ENCODE assay signal across 9 mouse cellular contexts in the genomic region with DNA sequence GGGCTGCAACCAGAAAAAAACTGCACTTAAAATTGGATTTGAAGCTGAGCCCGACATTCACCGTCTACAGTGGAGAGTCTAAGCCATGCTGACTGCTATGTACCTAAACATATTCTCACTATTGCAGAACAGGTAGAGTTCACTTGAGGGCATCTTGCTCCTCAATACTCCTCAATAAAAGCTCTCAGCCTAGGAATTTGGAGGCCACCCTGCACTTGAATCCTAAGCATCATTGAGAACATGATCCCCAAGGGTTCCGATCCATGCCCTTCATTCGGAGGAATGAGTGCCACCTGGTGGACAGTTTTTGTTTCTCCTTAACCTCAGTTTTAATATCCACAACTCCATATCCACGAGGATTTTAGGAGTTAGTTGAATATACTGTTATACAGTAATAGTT. TPM values are rescaled to one million over a fixed set of nuclear protein-coding genes. Genes with fewer than 3 reads are reported as not detected.
DNase-seq lines count a peak whose midpoint lies in the region; ATAC-seq and TF ChIP-seq lines count a peak whose summit lies in the region.
"Had no signal": no experiment of that assay in that cellular context is flagged by ENCODE, and none has a peak within 500 bp of the region (broad histone marks: within the 10 kb centered on the region; RNA-seq: fewer than 3 reads in every experiment).

No protein-coding gene starts in this region.

- H3K36me3 ChIP-seq in heart, postnatal 0 days (replicated peaks; ENCODE audit: control insufficient read depth, insufficient read depth, low read length) = no peaks in the 10 kb centered on the region
- H3K36me3 ChIP-seq in limb, embryonic 10.5 days = no peaks in the 10 kb centered on the region
- H3K36me3 ChIP-seq in neural tube, embryonic 11.5 days (ENCODE audit: control insufficient read depth, insufficient read depth, low read length) = no peaks in the 10 kb centered on the region

- no peak overlapping the region for H3K4me2 ChIP-seq in heart, postnatal 0 days (ENCODE audit: low read depth, low read length)
- H3K4me2 ChIP-seq in neural tube, embryonic 11.5 days (ENCODE audit: low read depth) = no peak overlapping the region

- no peak overlapping the region for H3K4me3 ChIP-seq in heart, postnatal 0 days (ENCODE audit: low read depth, low read length)
- no peak overlapping the region for H3K4me3 ChIP-seq in limb, embryonic 10.5 days
- H3K4me3 ChIP-seq in neural tube, embryonic 11.5 days (ENCODE audit: low read depth, low read length) = no peak overlapping the region
- H3K4me3 ChIP-seq: megakaryocyte, embryonic 14.5 days had no signal

- TF ChIP-seq EP300 in heart, postnatal 0 days (IDR thresholded peaks at IDR 0.05; ENCODE audit: low read depth) = no peak

- 39% methylated on average over 5 of the region's 5 CpGs for WGBS in heart, postnatal 0 days
- 45% methylated on average over 5 of the region's 5 CpGs for WGBS in limb, embryonic 10.5 days
- WGBS in neural tube, embryonic 11.5 days = 49% methylated on average over 5 of the region's 5 CpGs

- DNase-seq in left cerebral cortex, adult 18-20 months (ENCODE audit: low spot score in 2 of 2) = peak; percentile 22 to 64
- DNase-seq in left cerebral cortex, adult 11 months (ENCODE audit: low spot score) = no peak
- peak; percentile 33 for DNase-seq in MN1 (ENCODE audit: low spot score)
- DNase-seq in cerebellum, postnatal 10 days = peak; percentile 78 to 87
- peak; percentile 53 for DNase-seq in heart, postnatal 0 days (ENCODE audit: low spot score)
- peak; percentile 63 for DNase-seq in limb, embryonic 10.5 days (ENCODE audit: low spot score)
- DNase-seq in neural tube, embryonic 11.5 days (ENCODE audit: low spot score) = peak; percentile 47

- H3K9me3 ChIP-seq in heart, postnatal 0 days (replicated peaks; ENCODE audit: control insufficient read depth, low read length) = no peaks in the 10 kb centered on the region
- no peaks in the 10 kb centered on the region for H3K9me3 ChIP-seq in limb, embryonic 10.5 days (replicated peaks)
- H3K9me3 ChIP-seq in neural tube, embryonic 11.5 days (ENCODE audit: control insufficient read depth, low read length) = no peaks in the 10 kb centered on the region
- H3K9me3 ChIP-seq: megakaryocyte, embryonic 14.5 days had no signal

- peak; percentile 82 for TF ChIP-seq CTCF in heart, postnatal 0 days (IDR thresholded peaks at IDR 0.05; ENCODE audit: low read depth)

- H3K9ac ChIP-seq in heart, postnatal 0 days (replicated peaks; ENCODE audit: low read depth, low read length) = no peak overlapping the region
- no peak overlapping the region for H3K9ac ChIP-seq in neural tube, embryonic 11.5 days (ENCODE audit: low read length)

- ATAC-seq in heart, postnatal 0 days (ENCODE audit: insufficient read depth, low read depth) = no peak
- ATAC-seq in neural tube, embryonic 11.5 days (ENCODE audit: insufficient read depth, low FRiP score, low TSS enrichment) = peak; percentile 50; the same call in 1 of the 2 replicates
- ATAC-seq in inflammation-experienced regulatory T-cells, adult 6 months = no peak

- H3K4me1 ChIP-seq in heart, postnatal 0 days (ENCODE audit: control insufficient read depth, insufficient read depth) = no peaks in the 10 kb centered on the region; the same call in 1 of the 2 replicates
- no peaks in the 10 kb centered on the region for H3K4me1 ChIP-seq in limb, embryonic 10.5 days
- no peaks in the 10 kb centered on the region for H3K4me1 ChIP-seq in neural tube, embryonic 11.5 days (ENCODE audit: control insufficient read depth, insufficient read depth, low read length)
- H3K4me1 ChIP-seq: megakaryocyte, embryonic 14.5 days had no signal

- H3K27me3 ChIP-seq in heart, postnatal 0 days (ENCODE audit: control insufficient read depth, insufficient read depth, low read length) = no peaks in the 10 kb centered on the region
- H3K27me3 ChIP-seq in limb, embryonic 10.5 days (ENCODE audit: low read depth, poor library complexity, severe bottlenecking) = no peaks in the 10 kb centered on the region
- no peaks in the 10 kb centered on the region for H3K27me3 ChIP-seq in neural tube, embryonic 11.5 days (ENCODE audit: control insufficient read depth, insufficient read depth, low read length)

- H3K27ac ChIP-seq in heart, postnatal 0 days (ENCODE audit: low read depth) = no peak overlapping the region
- H3K27ac ChIP-seq in limb, embryonic 10.5 days = no peak overlapping the region
- H3K27ac ChIP-seq in neural tube, embryonic 11.5 days (ENCODE audit: low read depth, low read length) = no peak overlapping the region

RNA-seq across cellular contexts. Expression of gene Myo1b, which starts 28.9 kb away (rescaled TPM):
- total RNA-seq in left cerebral cortex, adult 18-20 months (2021) = 10 to 100 TPM; 31.0 to 34.4 TPM
- total RNA-seq in heart, postnatal 0 days (2014; rRNA removed; ENCODE audit: low replicate concordance) = 12.6 and 14.0 TPM in 2 replicates
- polyA plus RNA-seq in heart, postnatal 0 days (2015; fragmentation: Nextera tagmentation; extraction: Ambion mirVana) = 22.8 and 24.3 TPM in 2 replicates
- polyA plus RNA-seq in limb, embryonic 10.5 days (2016; fragmentation: Nextera tagmentation; extraction: Ambion mirVana) = 103 and 115 TPM in 2 replicates
- 112 TPM in 2 replicates for polyA plus RNA-seq in neural tube, embryonic 11.5 days (2014; fragmentation: Nextera tagmentation; extraction: Ambion mirVana)
- polyA plus RNA-seq in inflammation-experienced regulatory T-cells, adult 6 months (2017; shearing (Covaris generic)) = 1 to 10 TPM in 1 of 3 experiments, under 1 TPM in 1, not detected in 1; 0.41 to 1.3 TPM

RNA-seq across cellular contexts. Expression of gene Stat4, which starts 42.2 kb away (rescaled TPM):
- 1 to 10 TPM; 3.6 to 3.7 TPM for total RNA-seq in left cerebral cortex, adult 18-20 months (2021)
- 0.27 and 1.2 TPM in 2 replicates for total RNA-seq in heart, postnatal 0 days (2014; rRNA removed; ENCODE audit: low replicate concordance)
- 0.27 and 0.33 TPM in 2 replicates for polyA plus RNA-seq in heart, postnatal 0 days (2015; fragmentation: Nextera tagmentation; extraction: Ambion mirVana)
- 1.1 and 1.9 TPM in 2 replicates for polyA plus RNA-seq in limb, embryonic 10.5 days (2016; fragmentation: Nextera tagmentation; extraction: Ambion mirVana)
- polyA plus RNA-seq in neural tube, embryonic 11.5 days (2014; fragmentation: Nextera tagmentation; extraction: Ambion mirVana) = 0.43 and 1.1 TPM in 2 replicates
- polyA plus RNA-seq in inflammation-experienced regulatory T-cells, adult 6 months (2017; shearing (Covaris generic)) = 100 to 1,000 TPM; 154 to 191 (median 177) TPM

Comparison
In these comparisons a context has a peak if more than half of its experiments do, and no peak if none do; other contexts are left out.
1. RNA of gene Myo1b, which starts 28.9 kb away (polyA plus RNA-seq): 103 to 115 TPM in limb, embryonic 10.5 days, 112 TPM in neural tube, embryonic 11.5 days and 22.8 to 24.3 TPM in heart, postnatal 0 days; 0.41 to 1.3 TPM in inflammation-experienced regulatory T-cells, adult 6 months; every median in the first group is over 10 times any median in the second.
2. RNA of gene Stat4, which starts 42.2 kb away (polyA plus RNA-seq): 154 to 191 TPM in inflammation-experienced regulatory T-cells, adult 6 months; 1.1 to 1.9 TPM in limb, embryonic 10.5 days, 0.43 to 1.1 TPM in neural tube, embryonic 11.5 days and 0.27 to 0.33 TPM in heart, postnatal 0 days; every median in the first group is over 10 times any median in the second.